Mouse (Mus musculus) hindbrain, embryonic 14.5 days (tissue): Measurements from ENCODE around the gene Pear1. TPM values are rescaled to one million over a fixed set of nuclear protein-coding genes. Genes with fewer than 3 reads are reported as not detected.

Experiments used
- ATAC-seq: fragments of 200-750 bp; cut with Nextera tagmentation; 2 replicates; pipeline ENCODE4 v1.8.0; 2017; ENCODE audit warnings: moderate number of reproducible peaks, mild to moderate bottlenecking, moderate TSS enrichment, moderate library complexity; ENCODE audit not compliant: low FRiP score
- DNase-seq: peaks from one replicate; pipeline ENCODE4 v3.0.0-alpha.2; 2015; ENCODE audit warnings: low spot score
- H3K27ac ChIP-seq: fragments of 300-500 bp; sonication (generic); 2 replicates; pipeline ENCODE4 v1.5.1; 2014; ENCODE audit warnings: mild to moderate bottlenecking, moderate library complexity
- H3K27me3 ChIP-seq: fragments of 300-500 bp; sonication (generic); 2 replicates; pipeline ENCODE4 v1.6.1; 2014; ENCODE audit warnings: mild to moderate bottlenecking, low read length, mixed read lengths; ENCODE audit not compliant: control insufficient read depth, insufficient read depth
- H3K36me3 ChIP-seq: fragments of 300-500 bp; sonication (generic); replicated peaks from 2 replicates; pipeline ENCODE4 v1.6.1; 2014; ENCODE audit not compliant: control insufficient read depth, insufficient read depth
- H3K4me1 ChIP-seq: fragments of 300-500 bp; sonication (generic); replicated peaks from 2 replicates; pipeline ENCODE4 v1.6.1; 2014; ENCODE audit warnings: antibody characterized with exemption, low read length, mixed read lengths; ENCODE audit not compliant: control insufficient read depth, insufficient read depth
- H3K4me2 ChIP-seq: fragments of 300-500 bp; sonication (generic); replicated peaks from 2 replicates; pipeline ENCODE4 v1.6.1; 2014; ENCODE audit warnings: mild to moderate bottlenecking, moderate library complexity
- H3K4me3 ChIP-seq: fragments of 300-500 bp; sonication (generic); replicated peaks from 2 replicates; pipeline ENCODE4 v1.5.1; 2014; ENCODE audit warnings: mild to moderate bottlenecking, low read length
- H3K9ac ChIP-seq: fragments of 300-500 bp; sonication (generic); 2 replicates; pipeline ENCODE4 v1.6.1; 2014
- H3K9me3 ChIP-seq: fragments of 300-500 bp; sonication (generic); 2 replicates; pipeline ENCODE4 v1.6.1; 2016; ENCODE audit warnings: low read length; ENCODE audit not compliant: control insufficient read depth
- WGBS: fragments of 180-500 bp; shearing (Covaris S2); extraction: QIAGEN DNeasy Blood & Tissue Kit; methylation state at CpG from one replicate; pipeline ENCODE4 v1.1.7; 2014; 5-methylcytosine and 5-hydroxymethylcytosine counted together
- polyA plus RNA-seq: library from polyadenylated mRNA; unstranded; fragments of >200 nt; fragmentation: Nextera tagmentation; extraction: Ambion mirVana; gene quantifications from 2 replicates; pipeline ENCODE4 v1.2.1, GENCODE M21; 2014

Pear1 gene
- polyA plus RNA-seq, 1 experiment from 2014 or later: 9.9 TPM

GRCm38 (mm10) chr3:87778283-87778682 is 45.8 kb downstream of the Pear1 start:
- H3K36me3 ChIP-seq: no peaks in the 10 kb centered on the region
- peak overlapping the region; percentile 30 for H3K4me2 ChIP-seq
- ATAC-seq: no peak
- DNase-seq: no peak
- no peaks in the 10 kb centered on the region for H3K27me3 ChIP-seq
- peaks cover 32% of the 10 kb centered on the region for H3K4me1 ChIP-seq
- no peak overlapping the region for H3K4me3 ChIP-seq
- peak overlapping the region; percentile 24; the same call in 1 of the 2 replicates for H3K9ac ChIP-seq
- H3K9me3 ChIP-seq: no peaks in the 10 kb centered on the region
- WGBS: 50% methylated on average over 23 of the region's 23 CpGs
- H3K27ac ChIP-seq: no peak overlapping the region; the same call in 1 of the 2 replicates

DNA sequence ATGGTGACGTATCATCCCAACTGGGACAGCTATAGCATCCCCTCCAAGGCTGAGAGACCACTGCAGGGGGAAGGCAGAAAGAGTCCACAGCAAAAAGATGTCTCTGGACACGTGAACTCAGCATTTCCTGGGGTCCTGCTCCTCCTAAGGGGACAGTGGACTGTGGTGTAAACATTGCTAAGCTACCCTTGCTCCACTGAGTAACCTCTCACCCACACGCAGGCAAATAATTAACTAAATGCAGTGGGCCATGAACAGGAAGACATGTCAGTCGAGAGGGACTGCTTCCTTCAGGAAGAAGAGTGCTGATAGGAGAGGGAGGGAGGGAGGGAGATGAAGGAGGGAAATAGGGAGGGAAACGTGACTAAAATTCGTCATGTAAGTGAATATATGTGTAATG is 53.0 kb downstream of the Pear1 start:
- Histone ChIP-seq H3K36me3 (no peaks in the 10 kb centered on the region), H3K4me2 (no peak overlapping the region), H3K9me3 (no peaks in the 10 kb centered on the region), H3K27me3 (peaks cover 21% of the 10 kb centered on the region), H3K4me3 (no peak overlapping the region), H3K27ac (no peak overlapping the region), H3K9ac (no peak overlapping the region), H3K4me1 (peaks cover 5% of the 10 kb centered on the region; the same call in 1 of the 2 replicates)
- 42% methylated on average over 6 of the region's 6 CpGs for WGBS
- DNase-seq: no peak
- no peak for ATAC-seq

DNA sequence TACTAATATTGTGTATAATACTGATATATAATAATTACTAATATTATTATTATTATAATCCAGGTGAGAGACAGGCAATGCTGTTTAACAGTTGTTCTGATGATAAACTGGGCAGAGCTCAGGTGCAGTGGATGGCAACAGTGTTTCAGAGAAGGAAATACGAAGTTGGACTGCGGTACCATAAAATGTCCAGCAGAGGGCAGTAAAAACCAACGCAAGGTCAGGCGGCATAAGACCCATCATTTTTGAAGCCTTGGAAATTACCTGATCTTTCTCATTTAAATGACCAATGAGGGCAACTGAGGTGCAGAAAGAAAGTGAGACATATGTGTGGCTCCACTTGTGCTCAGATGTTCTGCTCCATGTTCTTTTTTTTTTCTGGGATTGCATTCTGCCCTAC is 53.8 kb downstream of the Pear1 start:
- peaks cover 25% of the 10 kb centered on the region for H3K27me3 ChIP-seq
- no peak overlapping the region for H3K4me3 ChIP-seq
- ATAC-seq (no peak), DNase-seq (peak; percentile 91)
- no peaks in the 10 kb centered on the region for H3K9me3 ChIP-seq
- under 1% methylated on average over 4 of the region's 4 CpGs for WGBS
- no peaks in the 10 kb centered on the region for H3K36me3 ChIP-seq
- H3K27ac ChIP-seq: no peak overlapping the region
- H3K4me2 ChIP-seq: no peak overlapping the region
- no peak overlapping the region for H3K9ac ChIP-seq
- H3K4me1 ChIP-seq: no peaks in the 10 kb centered on the region

DNA sequence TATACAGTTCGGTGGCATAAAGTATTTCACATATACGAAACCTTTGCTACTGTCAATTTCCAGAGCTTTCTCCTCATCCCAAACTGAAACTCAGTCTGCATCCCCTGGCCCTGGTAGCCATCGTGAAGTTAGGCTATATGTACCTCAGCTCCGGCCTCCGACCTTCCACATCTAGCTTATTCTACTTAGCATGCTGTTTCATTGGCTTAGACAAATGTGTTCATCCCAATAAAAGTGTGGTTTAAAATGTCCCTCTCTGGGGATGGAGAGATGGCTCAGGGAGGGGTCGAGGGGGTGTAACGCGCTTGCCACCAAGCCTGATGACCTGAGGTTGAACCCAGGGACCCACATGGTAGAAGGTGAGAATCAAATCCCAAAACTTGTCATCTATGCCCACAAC is 54.6 kb downstream of the Pear1 start:
- Histone ChIP-seq H3K4me3 (no peak overlapping the region), H3K9ac (no peak overlapping the region), H3K9me3 (no peaks in the 10 kb centered on the region), H3K27ac (no peak overlapping the region), H3K4me2 (no peak overlapping the region), H3K27me3 (peaks cover 28% of the 10 kb centered on the region), H3K4me1 (no peaks in the 10 kb centered on the region), H3K36me3 (no peaks in the 10 kb centered on the region)
- ATAC-seq (no peak), DNase-seq (no peak)
- 73% methylated on average over 8 of the region's 8 CpGs for WGBS

GRCm38 (mm10) chr3:87768844-87769243 is 55.3 kb downstream of the Pear1 start:
- 2% methylated on average over 33 of the region's 37 CpGs for WGBS
- peak; percentile 66 for DNase-seq
- Histone ChIP-seq H3K9ac (0 out of 2 replicates have a peak overlapping the region, but pooled peaks have one; percentile 17), H3K27me3 (peaks cover 28% of the 10 kb centered on the region), H3K27ac (no peak overlapping the region), H3K9me3 (no peaks in the 10 kb centered on the region), H3K36me3 (no peaks in the 10 kb centered on the region), H3K4me1 (0 out of 2 replicates have a peak, but pooled peaks cover 3% of the 10 kb centered on the region), H3K4me2 (peak overlapping the region; percentile 41), H3K4me3 (peak overlapping the region; percentile 24)
- ATAC-seq: 0 out of 2 replicates have a peak, but pooled peaks have one; percentile 31

- DNase-seq (no peak), ATAC-seq (no peak)
- Histone ChIP-seq H3K4me3 (peak overlapping the region; percentile 24), H3K9ac (0 out of 2 replicates have a peak overlapping the region, but pooled peaks have one; percentile 17), H3K27ac (no peak overlapping the region), H3K4me1 (0 out of 2 replicates have a peak, but pooled peaks cover 3% of the 10 kb centered on the region), H3K36me3 (no peaks in the 10 kb centered on the region), H3K27me3 (peaks cover 28% of the 10 kb centered on the region), H3K4me2 (peak overlapping the region; percentile 41), H3K9me3 (no peaks in the 10 kb centered on the region)
- 59% methylated on average over 6 of the region's 6 CpGs for WGBS
Observed at GRCm38 (mm10) chr3:87768431-87768830, 55.7 kb downstream of the Pear1 start.

- ATAC-seq (no peak), DNase-seq (no peak)
- Histone ChIP-seq H3K4me2 (peak overlapping the region; percentile 41), H3K27me3 (peaks cover 28% of the 10 kb centered on the region), H3K27ac (0 out of 2 replicates have a peak overlapping the region, but pooled peaks have one; percentile 15), H3K36me3 (no peaks in the 10 kb centered on the region), H3K4me1 (0 out of 2 replicates have a peak, but pooled peaks cover 3% of the 10 kb centered on the region), H3K4me3 (peak overlapping the region; percentile 24), H3K9ac (no peak overlapping the region), H3K9me3 (no peaks in the 10 kb centered on the region)
- WGBS: 75% methylated on average over 8 of the region's 8 CpGs
Observed at GRCm38 (mm10) chr3:87767764-87768163, 56.3 kb downstream of the Pear1 start.

DNA sequence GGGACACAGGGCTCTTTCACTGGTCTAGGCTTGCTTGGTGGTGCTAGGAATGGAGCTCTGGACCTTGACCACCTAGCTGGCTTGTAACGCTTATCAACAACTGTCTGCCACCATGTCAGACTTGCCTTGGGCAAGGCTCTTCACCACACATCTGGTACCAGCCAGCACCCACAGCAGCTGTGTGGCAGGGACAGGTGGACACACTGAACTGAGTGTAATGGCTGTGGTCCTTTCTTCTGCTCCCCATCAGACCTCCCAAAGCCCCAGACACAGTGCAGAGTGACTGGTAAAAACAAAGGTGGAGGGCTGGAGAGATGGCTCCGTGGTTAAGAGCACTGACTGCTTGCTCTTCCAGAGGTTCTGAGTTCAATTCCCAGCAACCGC is 57.8 kb downstream of the Pear1 start:
- Histone ChIP-seq H3K4me1 (0 out of 2 replicates have a peak, but pooled peaks cover 3% of the 10 kb centered on the region), H3K27ac (no peak overlapping the region), H3K9ac (no peak overlapping the region), H3K4me3 (no peak overlapping the region), H3K9me3 (no peaks in the 10 kb centered on the region), H3K36me3 (no peaks in the 10 kb centered on the region), H3K4me2 (no peak overlapping the region; the same call in 1 of the 2 replicates), H3K27me3 (peaks cover 28% of the 10 kb centered on the region)
- ATAC-seq (no peak), DNase-seq (no peak)
- 79% methylated on average over 3 of the region's 3 CpGs for WGBS

- Histone ChIP-seq H3K9me3 (no peaks in the 10 kb centered on the region), H3K4me2 (no peak overlapping the region; the same call in 1 of the 2 replicates), H3K36me3 (no peaks in the 10 kb centered on the region), H3K27ac (no peak overlapping the region; the same call in 1 of the 2 replicates), H3K4me1 (0 out of 2 replicates have a peak, but pooled peaks cover 3% of the 10 kb centered on the region), H3K9ac (no peak overlapping the region), H3K27me3 (peaks cover 28% of the 10 kb centered on the region), H3K4me3 (no peak overlapping the region)
- no peak for ATAC-seq
- DNase-seq: no peak
- 79% methylated on average over 5 of the region's 5 CpGs for WGBS
Observed at GRCm38 (mm10) chr3:87765631-87766283, 58.3 kb downstream of the Pear1 start.
